Mouse (Mus musculus) kidney, postnatal 0 days (tissue): Measurements from ENCODE around the gene Il20. TPM values are rescaled to one million over a fixed set of nuclear protein-coding genes. Genes with fewer than 3 reads are reported as not detected.

Source experiments
- ATAC-seq: fragments of 200-750 bp; cut with Nextera tagmentation; replicated peaks from 2 replicates; pipeline ENCODE4 v1.8.0; 2017; ENCODE audit warnings: low read depth, moderate number of reproducible peaks, moderate TSS enrichment, moderate library complexity; ENCODE audit not compliant: low FRiP score
- DNase-seq: peaks from one replicate; pipeline ENCODE4 v3.0.0-alpha.2; 2016; ENCODE audit warnings: low spot score
- H3K27ac ChIP-seq: fragments of 300-500 bp; sonication (generic); 2 replicates; pipeline ENCODE4 v1.5.1; 2014; ENCODE audit warnings: mild to moderate bottlenecking
- H3K27me3 ChIP-seq: fragments of 300-500 bp; sonication (generic); 2 replicates; pipeline ENCODE4 v1.6.1; 2014; ENCODE audit warnings: low read length, mixed read lengths; ENCODE audit not compliant: insufficient read depth
- H3K36me3 ChIP-seq: fragments of 300-500 bp; sonication (generic); 2 replicates; pipeline ENCODE4 v1.6.1; 2014; ENCODE audit warnings: low read length, mixed read lengths; ENCODE audit not compliant: insufficient read depth
- H3K4me1 ChIP-seq: fragments of 300-500 bp; sonication (generic); replicated peaks from 2 replicates; pipeline ENCODE4 v1.6.1; 2014; ENCODE audit warnings: antibody characterized with exemption, low read length, mixed read lengths; ENCODE audit not compliant: insufficient read depth
- H3K4me2 ChIP-seq: fragments of 300-500 bp; sonication (generic); 2 replicates; pipeline ENCODE4 v1.6.1; 2014; ENCODE audit warnings: mild to moderate bottlenecking, low read length, moderate library complexity, mixed read lengths
- H3K4me3 ChIP-seq: fragments of 300-500 bp; sonication (generic); replicated peaks from 2 replicates; pipeline ENCODE4 v1.5.1; 2014; ENCODE audit warnings: low read depth, low read length
- H3K9ac ChIP-seq: fragments of 300-500 bp; sonication (generic); 2 replicates; pipeline ENCODE4 v1.6.1; 2014; ENCODE audit warnings: low read depth, low read length
- H3K9me3 ChIP-seq: fragments of 300-500 bp; sonication (generic); replicated peaks from 2 replicates; pipeline ENCODE4 v1.6.1; 2016; ENCODE audit warnings: low read length, inconsistent platforms, mixed read lengths
- CTCF ChIP-seq: IDR thresholded peaks from 2 replicates; pipeline ENCODE4 v1.5.1; 2016; ENCODE audit warnings: antibody characterized with exemption, low read depth, mild to moderate bottlenecking, moderate library complexity
- WGBS: fragments of 180-500 bp; shearing (Covaris S2); extraction: QIAGEN DNeasy Blood & Tissue Kit; methylation state at CpG from one replicate; pipeline ENCODE4 v1.1.7; 2014; 5-methylcytosine and 5-hydroxymethylcytosine counted together
- polyA plus RNA-seq: library from polyadenylated mRNA; unstranded; fragments of >200 nt; fragmentation: Nextera tagmentation; extraction: Ambion mirVana; gene quantifications from 2 replicates; pipeline ENCODE4 v1.2.1, GENCODE M21; 2015

Gene Il20
- polyA plus RNA-seq, 1 experiment from 2014 or later: not detected

DNA sequence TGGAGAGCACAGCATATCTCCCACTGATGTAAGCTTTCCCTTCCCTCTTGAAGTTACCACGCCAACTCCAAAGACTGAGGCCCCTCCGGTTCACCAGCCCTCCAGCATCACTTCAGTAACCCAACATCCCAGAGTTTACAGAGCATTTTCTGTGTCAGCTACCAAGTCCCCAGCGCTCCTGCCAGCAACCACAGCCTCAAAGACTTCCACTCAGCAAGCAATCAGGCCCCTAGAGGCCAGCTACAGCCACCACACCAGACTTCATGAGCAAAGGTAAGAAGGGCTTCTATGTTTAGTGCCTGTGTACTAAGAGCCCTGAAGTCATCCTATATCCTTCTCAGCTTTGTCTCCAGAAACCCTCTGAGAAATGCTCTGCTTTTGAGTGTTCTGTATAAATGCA, 35.3 kb downstream of the Il20 start:
- DNase-seq (no peak), ATAC-seq (no peak)
- Histone ChIP-seq H3K9me3 (no peaks in the 10 kb centered on the region), H3K9ac (no peak overlapping the region), H3K4me2 (no peak overlapping the region), H3K4me1 (peaks cover 5% of the 10 kb centered on the region), H3K27me3 (peaks cover 10% of the 10 kb centered on the region; the same call in 1 of the 2 replicates), H3K27ac (no peak overlapping the region), H3K36me3 (no peaks in the 10 kb centered on the region), H3K4me3 (no peak overlapping the region)
- TF ChIP-seq CTCF: peak; percentile 11; the same call in 1 of the 2 replicates
- WGBS: 78% methylated on average over 3 of the region's 3 CpGs

DNA sequence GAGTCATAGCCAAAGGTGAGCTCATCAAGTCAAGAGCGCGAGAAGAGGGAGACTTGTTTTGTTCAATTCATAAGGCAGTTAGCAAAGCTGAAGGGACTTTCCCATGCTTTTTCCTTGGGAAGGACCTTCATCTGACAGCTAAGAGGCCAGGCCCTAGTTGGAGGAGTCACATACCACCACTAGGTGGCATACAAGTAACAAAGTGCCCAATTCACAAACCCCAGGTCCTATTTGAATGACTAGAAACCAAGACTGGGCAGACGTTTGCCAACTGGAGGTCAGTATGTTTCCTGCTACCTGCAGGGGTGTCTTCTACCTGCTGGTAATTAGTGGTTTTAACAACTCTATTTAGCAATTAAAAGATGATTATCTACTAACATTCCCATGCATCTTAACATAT, 36.1 kb downstream of the Il20 start:
- peak; percentile 83 for TF ChIP-seq CTCF
- no peak overlapping the region for H3K4me3 ChIP-seq
- DNase-seq: peak; percentile 80
- H3K9me3 ChIP-seq: no peaks in the 10 kb centered on the region
- H3K9ac ChIP-seq: no peak overlapping the region
- peaks cover 10% of the 10 kb centered on the region; the same call in 1 of the 2 replicates for H3K27me3 ChIP-seq
- 0 out of 2 replicates have a peak, but pooled peaks have one; percentile 30 for ATAC-seq
- 41% methylated on average over 3 of the region's 3 CpGs for WGBS
- H3K36me3 ChIP-seq: no peaks in the 10 kb centered on the region
- H3K4me2 ChIP-seq: no peak overlapping the region
- peaks cover 5% of the 10 kb centered on the region for H3K4me1 ChIP-seq
- no peak overlapping the region for H3K27ac ChIP-seq

DNA sequence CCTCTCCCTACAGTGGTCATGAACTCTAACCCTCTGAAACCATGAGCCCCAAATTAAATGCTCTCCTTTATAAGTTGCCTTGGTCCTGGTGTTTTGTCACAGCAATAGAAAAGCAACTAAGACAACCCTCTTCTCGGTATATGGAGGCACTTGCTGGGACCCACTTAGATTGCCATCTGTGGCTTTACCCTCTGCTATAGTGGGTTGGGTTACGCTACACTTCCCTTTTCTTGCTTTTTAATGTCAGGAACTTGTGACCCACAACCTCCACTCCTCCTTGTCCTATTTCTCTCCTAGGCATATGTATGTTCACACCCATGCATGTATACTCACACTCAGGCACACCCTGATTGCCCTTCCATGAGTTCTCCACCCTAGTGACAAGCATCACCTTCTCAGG, 38.3 kb downstream of the Il20 start:
- 80% methylated on average over 2 of the region's 2 CpGs for WGBS
- no peak for ATAC-seq

GRCm38 (mm10) chr1:130865541-130866221, 45.6 kb downstream of the Il20 start, which contains the start of gene Fcmr:
Gene Fcmr (plus strand): TSS chr1:130865669.
- no peak for DNase-seq
- WGBS: 71% methylated on average over 7 of the region's 7 CpGs
- no peaks in the 10 kb centered on the region for H3K36me3 ChIP-seq
- H3K27ac ChIP-seq: no peak within 1 kb of the TSS
- ATAC-seq: no peak
- H3K9me3 ChIP-seq: no peaks in the 10 kb centered on the region
- TF ChIP-seq CTCF: no peak
- H3K27me3 ChIP-seq: no peaks in the 10 kb centered on the region
- H3K4me3 ChIP-seq: no peak within 1 kb of the TSS
- H3K4me1 ChIP-seq: no peaks in the 10 kb centered on the region
- no peak within 1 kb of the TSS for H3K9ac ChIP-seq
- H3K4me2 ChIP-seq: no peak within 1 kb of the TSS

More for the DNA sequence above, 38.3 kb downstream of the Il20 start:
- TF ChIP-seq CTCF: no peak
- Histone ChIP-seq H3K27me3 (peaks cover 6% of the 10 kb centered on the region; the same call in 1 of the 2 replicates), H3K4me2 (no peak overlapping the region), H3K4me1 (peaks cover under 1% of the 10 kb centered on the region; the same call in 1 of the 2 replicates), H3K27ac (no peak overlapping the region), H3K36me3 (no peaks in the 10 kb centered on the region), H3K4me3 (no peak overlapping the region), H3K9ac (no peak overlapping the region), H3K9me3 (no peaks in the 10 kb centered on the region)
- no peak for DNase-seq

GRCm38 (mm10) chr1:130864741-130865140, 46.5 kb downstream of the Il20 start:
- no peak for TF ChIP-seq CTCF
- Histone ChIP-seq H3K4me3 (no peak overlapping the region), H3K27ac (no peak overlapping the region), H3K36me3 (no peaks in the 10 kb centered on the region), H3K27me3 (no peaks in the 10 kb centered on the region), H3K4me1 (no peaks in the 10 kb centered on the region), H3K9me3 (no peaks in the 10 kb centered on the region), H3K9ac (no peak overlapping the region), H3K4me2 (no peak overlapping the region)
- no peak for DNase-seq
- ATAC-seq: no peak
- WGBS: 93% methylated on average over 5 of the region's 5 CpGs

- Histone ChIP-seq H3K4me1 (no peaks in the 10 kb centered on the region), H3K36me3 (no peaks in the 10 kb centered on the region), H3K27ac (no peak overlapping the region), H3K9ac (no peak overlapping the region), H3K4me2 (no peak overlapping the region), H3K9me3 (no peaks in the 10 kb centered on the region), H3K4me3 (no peak overlapping the region), H3K27me3 (no peaks in the 10 kb centered on the region)
- no peak for TF ChIP-seq CTCF
- DNase-seq: no peak
- no peak for ATAC-seq
- 83% methylated on average over 4 of the region's 4 CpGs for WGBS
These were observed 47.0 kb downstream of the Il20 start for GRCm38 (mm10) chr1:130864238-130864637.

GRCm38 (mm10) chr1:130857456-130857855, 53.8 kb downstream of the Il20 start:
- Histone ChIP-seq H3K27ac (no peak overlapping the region), H3K27me3 (no peaks in the 10 kb centered on the region), H3K9ac (no peak overlapping the region), H3K9me3 (no peaks in the 10 kb centered on the region), H3K4me1 (no peaks in the 10 kb centered on the region), H3K36me3 (no peaks in the 10 kb centered on the region), H3K4me3 (no peak overlapping the region), H3K4me2 (no peak overlapping the region)
- WGBS: 54% methylated on average over 4 of the region's 4 CpGs
- TF ChIP-seq CTCF: no peak
- DNase-seq (no peak), ATAC-seq (no peak)

Other genes starting within 250 kb of the Il20 start
- 3.6 and 4.8 TPM in 2 replicates for gene C4bp, start 249.8 kb downstream of the Il20 start, polyA plus RNA-seq
- not detected in 2 replicates for gene Gm29427, start 195.7 kb downstream of the Il20 start, polyA plus RNA-seq
- 9.7 and 11.5 TPM in 2 replicates for gene Yod1, start 194.1 kb downstream of the Il20 start, polyA plus RNA-seq
- gene Pfkfb2, start 182.2 kb downstream of the Il20 start, polyA plus RNA-seq: 6.7 and 7.3 TPM in 2 replicates
- gene AA986860, start 179.5 kb downstream of the Il20 start, polyA plus RNA-seq: 15.3 and 17.7 TPM in 2 replicates
- 0.08 TPM in 1 of 2 replicates, not detected in the other for gene Fcamr, start 110.5 kb downstream of the Il20 start, polyA plus RNA-seq
- gene Pigr, start 84.8 kb downstream of the Il20 start, polyA plus RNA-seq: 0.05 and 0.11 TPM in 2 replicates
- 0.24 and 0.46 TPM in 2 replicates for gene Fcmr, start 45.8 kb downstream of the Il20 start, polyA plus RNA-seq
- gene Il24, start 24.0 kb downstream of the Il20 start, polyA plus RNA-seq: not detected in 2 replicates
- 0.18 TPM in 1 of 2 replicates, not detected in the other for gene Il19, start 28.7 kb upstream of the Il20 start, polyA plus RNA-seq
- gene Il10, start 108.4 kb upstream of the Il20 start, polyA plus RNA-seq: 0.14 TPM in 1 of 2 replicates, not detected in the other
- gene Mapkapk2, start 186.4 kb upstream of the Il20 start, polyA plus RNA-seq: 50.1 and 55.9 TPM in 2 replicates
- gene Dyrk3, start 226.9 kb upstream of the Il20 start, polyA plus RNA-seq: 5.2 and 5.8 TPM in 2 replicates
- gene Eif2d, start 241.7 kb upstream of the Il20 start, polyA plus RNA-seq: 49.1 and 53.0 TPM in 2 replicates